Mouse (Mus musculus) left cerebral cortex, adult 18-20 months (tissue): ENCODE measurements around the gene Ppat. TPM values are rescaled to one million over a fixed set of nuclear protein-coding genes. Genes with fewer than 3 reads are reported as not detected.
"Not testable (repeated sequence)": the region's sequence is repeated elsewhere in the genome, so short reads cannot be mapped to it uniquely, and the experiment has no call there.

Experiments
- DNase-seq, 2 experiments: peaks; one replicate each; pipeline ENCODE4 v3.0.0; 2021 to 2022; ENCODE audit warnings: low spot score in 2 of 2, mixed read lengths in 1 of 2
- long read RNA-seq, 2 experiments: library from polyadenylated mRNA; stranded (forward); transcript quantifications; one replicate each; pipeline ENCODE4 v2.0.0; 2021
- total RNA-seq, 2 experiments: library from RNA; stranded (reverse); gene quantifications; 2 replicates each; pipeline ENCODE4 v1.2.3; 2021

Ppat gene
- total RNA-seq: 10 to 100 TPM; 20.1 to 20.9 TPM
- long read RNA-seq, experiment 1, transcript Ppat-202 (11 exons, 3,981 nt): major isoform, 20 of 25 reads
- long read RNA-seq, experiment 1, partial matches to known transcripts: 4 of 25 reads
- long read RNA-seq, experiment 1, other reads (novel, unspliced or antisense): 1 of 25 reads
- long read RNA-seq, experiment 2, transcript Ppat-202 (11 exons, 3,981 nt): major isoform, 19 of 28 reads
- long read RNA-seq, experiment 2, partial matches to known transcripts: 6 of 28 reads
- long read RNA-seq, experiment 2, other reads (novel, unspliced or antisense): 3 of 28 reads

GRCm38 (mm10) chr5:76951106-76952027 lies at the start of gene Ppat, which contains the start of gene Paics:
Ppat (minus strand) TSS chr5:76951578.
Paics (plus strand) TSS chr5:76951307.
- DNase-seq: peak; percentile 97 to 98

GRCm38 (mm10) chr5:76998416-76998815 lies 47.0 kb upstream of the Ppat start:
- DNase-seq: peak; percentile 21 to 34

- no peak for DNase-seq
Measured at GRCm38 (mm10) chr5:76993174-76993814, 41.9 kb upstream of the Ppat start.

GRCm38 (mm10) chr5:76990789-76991188 lies 39.4 kb upstream of the Ppat start:
- no peak for DNase-seq

GRCm38 (mm10) chr5:76984015-76984414 lies 32.6 kb upstream of the Ppat start:
- DNase-seq: no peak

- DNase-seq: no peak
Measured at GRCm38 (mm10) chr5:76975736-76976135, 24.4 kb upstream of the Ppat start.

- DNase-seq: peak; percentile 82 to 84
Measured at GRCm38 (mm10) chr5:76974554-76975285, 23.3 kb upstream of the Ppat start, which contains the start of gene Srp72. Srp72 (plus strand) TSS chr5:76974683.

GRCm38 (mm10) chr5:76974207-76974553 lies 22.8 kb upstream of the Ppat start:
- peak in 1 of 2 experiments; percentile 9 for DNase-seq

GRCm38 (mm10) chr5:76973488-76973887 lies 22.1 kb upstream of the Ppat start:
- DNase-seq: no peak

GRCm38 (mm10) chr5:76971115-76971514 lies 19.7 kb upstream of the Ppat start:
- DNase-seq: not testable (repeated sequence)

GRCm38 (mm10) chr5:76969250-76969649 lies 17.9 kb upstream of the Ppat start:
- DNase-seq: no peak

GRCm38 (mm10) chr5:76964651-76965050 lies 13.3 kb upstream of the Ppat start:
- DNase-seq: no peak

- DNase-seq: no peak
Measured at GRCm38 (mm10) chr5:76962545-76962944, 11.2 kb upstream of the Ppat start.

- no peak for DNase-seq
Measured at GRCm38 (mm10) chr5:76959587-76959986, 8.2 kb upstream of the Ppat start.

- DNase-seq: no peak
Measured at GRCm38 (mm10) chr5:76957954-76958353, 6.6 kb upstream of the Ppat start.

GRCm38 (mm10) chr5:76955474-76955873 lies 4.1 kb upstream of the Ppat start:
- DNase-seq: no peak

GRCm38 (mm10) chr5:76954271-76954900 lies 3.0 kb upstream of the Ppat start:
- DNase-seq: no peak

GRCm38 (mm10) chr5:76953794-76954193 lies 2.4 kb upstream of the Ppat start:
- DNase-seq: no peak

- no peak for DNase-seq
Measured at GRCm38 (mm10) chr5:76952112-76953040, 998 bp upstream of the Ppat start.
